Mouse (Mus musculus) frontal cortex, adult (tissue): ENCODE results near the gene Efnb2.

Experiments
- ATAC-seq: cut with Nextera tagmentation; 2 replicates; pipeline ENCODE4 v1.9.2; 2017; ENCODE audit warnings: mild to moderate bottlenecking, moderate library complexity, mixed read lengths; ENCODE audit not compliant: low TSS enrichment

Gene Efnb2

DNA sequence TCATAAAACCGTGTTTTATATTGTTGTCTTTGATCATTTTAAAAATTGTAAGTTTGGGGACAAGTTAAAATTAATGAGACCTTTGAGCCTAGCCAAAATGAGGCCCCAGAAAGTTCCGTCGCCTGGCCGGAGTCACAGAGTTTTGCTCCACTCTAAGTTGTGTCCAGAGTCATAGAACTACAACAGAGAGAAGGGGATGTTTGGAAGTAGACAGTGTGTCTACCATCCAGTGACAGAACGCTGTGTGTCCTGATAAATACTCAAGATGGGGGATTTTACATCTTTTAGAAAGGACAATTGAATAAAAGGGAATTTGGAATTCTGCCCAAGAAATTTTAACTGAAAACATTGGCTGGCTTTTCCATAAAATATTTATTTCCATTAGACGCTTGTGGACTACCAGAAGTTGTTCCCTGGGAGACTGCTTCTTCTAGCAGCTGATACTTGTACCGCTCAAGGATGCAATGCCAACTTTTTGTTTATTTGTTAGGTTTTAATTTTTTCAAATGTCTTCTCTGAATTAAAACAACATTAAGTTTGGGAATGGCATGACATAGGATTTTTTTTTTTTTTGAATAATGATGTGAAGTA lies 89.3 kb downstream of the Efnb2 start:
- ATAC-seq, result no peak

DNA sequence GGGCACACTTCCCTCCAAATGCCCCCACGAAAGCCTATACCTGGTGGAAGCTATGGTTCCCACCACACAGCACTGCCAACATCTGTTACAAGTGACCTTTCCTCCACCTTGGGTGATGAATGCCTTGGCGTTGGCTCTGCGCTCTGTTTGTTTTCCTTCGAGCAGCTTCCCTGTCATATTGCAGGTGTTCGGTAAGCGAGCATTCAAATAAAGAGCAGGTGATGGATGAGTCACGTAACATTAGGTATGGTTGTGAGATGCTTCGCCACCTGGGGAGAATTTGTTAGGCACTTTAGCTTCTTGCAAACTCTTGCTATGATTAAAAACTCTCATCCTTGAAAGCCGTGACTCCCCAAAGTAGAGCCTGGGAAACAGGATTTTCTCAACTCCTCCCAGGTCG lies 91.8 kb downstream of the Efnb2 start:
- ATAC-seq, result no peak

DNA sequence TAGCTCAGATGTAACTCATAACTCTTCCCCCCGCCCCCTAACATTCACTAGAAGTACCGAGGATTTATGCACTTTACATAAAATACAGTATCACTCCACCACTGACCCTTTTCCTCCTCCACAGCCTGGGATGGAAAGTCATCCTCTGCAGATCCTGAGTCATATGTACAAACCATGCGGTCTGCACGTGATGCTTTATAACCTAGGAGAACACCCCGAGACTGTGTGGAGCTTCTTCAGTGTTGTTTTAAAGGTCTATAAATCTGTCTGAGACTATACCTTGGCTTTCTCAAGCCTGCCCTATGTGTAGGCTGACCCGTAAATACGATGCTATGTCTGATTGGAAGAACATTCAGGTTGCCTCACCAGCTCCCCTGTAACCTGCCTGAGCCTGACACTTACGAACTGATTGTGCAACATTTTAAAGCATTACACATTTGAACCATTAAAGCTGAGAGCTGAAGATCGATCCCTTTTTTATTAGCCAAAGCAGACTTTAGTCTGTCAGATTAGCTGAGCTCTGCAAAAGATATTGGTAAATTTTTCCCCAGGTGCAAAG lies 92.7 kb downstream of the Efnb2 start:
- ATAC-seq, result no peak
